Mouse (Mus musculus): ENCODE measurements at regions not wholly inside any gene's neighbourhood (a gene's known extent, or its start where the extent isn't known, plus 50 kb on each side); places are given as distances from the start of the nearest gene placed in this dataset.

GRCm38 (mm10) chr8:12137496-12137895, 141.1 kb upstream of the A230072I06Rik start:
- no peak overlapping the region for H3ac ChIP-seq (ENCODE audit: control insufficient read depth, insufficient read length, low read depth)
- TF ChIP-seq MAX (IDR thresholded peaks at IDR 0.05) (no peak), FOSL1 (IDR thresholded peaks at IDR 0.05; ENCODE audit: insufficient read depth, low read length, poor library complexity, severe bottlenecking) (no peak), CEBPB (IDR thresholded peaks at IDR 0.05; ENCODE audit: low read depth) (no peak), MYOG (IDR thresholded peaks at IDR 0.05; ENCODE audit: control insufficient read depth, extremely low read depth, insufficient read length) (no peak), CTCF (IDR thresholded peaks at IDR 0.05; ENCODE audit: control insufficient read depth, insufficient read depth, insufficient read length) (no peak), USF1 (IDR thresholded peaks at IDR 0.05; ENCODE audit: low read depth) (no peak), MYOD1 (IDR thresholded peaks at IDR 0.05; ENCODE audit: control insufficient read depth, insufficient read length, low read depth) (no peak)
- no peak overlapping the region for H3K4me3 ChIP-seq (ENCODE audit: insufficient read depth, poor library complexity, severe bottlenecking)
- H3K27me3 ChIP-seq (ENCODE audit: control insufficient read depth, insufficient read depth, insufficient read length): peaks cover 8% of the 10 kb centered on the region
- H3K79me3 ChIP-seq (ENCODE audit: low read depth): no peaks in the 10 kb centered on the region
- H3K79me2 ChIP-seq (ENCODE audit: control insufficient read depth, insufficient read depth): no peaks in the 10 kb centered on the region
- no peaks in the 10 kb centered on the region for H3K36me3 ChIP-seq (ENCODE audit: control insufficient read depth, insufficient read depth)

GRCm38 (mm10) chr8:12137913-12138312, 140.7 kb upstream of the A230072I06Rik start:
- H3K27me3 ChIP-seq (ENCODE audit: control insufficient read depth, insufficient read depth, insufficient read length): peaks cover 8% of the 10 kb centered on the region
- H3K79me2 ChIP-seq (ENCODE audit: control insufficient read depth, insufficient read depth): no peaks in the 10 kb centered on the region
- TF ChIP-seq USF1 (IDR thresholded peaks at IDR 0.05; ENCODE audit: low read depth): no peak
- no peak for TF ChIP-seq MAX (IDR thresholded peaks at IDR 0.05)
- TF ChIP-seq CTCF (IDR thresholded peaks at IDR 0.05; ENCODE audit: control insufficient read depth, insufficient read depth, insufficient read length): no peak
- TF ChIP-seq FOSL1 (IDR thresholded peaks at IDR 0.05; ENCODE audit: insufficient read depth, low read length, poor library complexity, severe bottlenecking): no peak
- no peak overlapping the region for H3ac ChIP-seq (ENCODE audit: control insufficient read depth, insufficient read length, low read depth)
- no peak overlapping the region for H3K4me3 ChIP-seq (ENCODE audit: insufficient read depth, poor library complexity, severe bottlenecking)
- no peaks in the 10 kb centered on the region for H3K36me3 ChIP-seq (ENCODE audit: control insufficient read depth, insufficient read depth)
- H3K79me3 ChIP-seq (ENCODE audit: low read depth): no peaks in the 10 kb centered on the region

GRCm38 (mm10) chr8:12151679-12152078, 126.9 kb upstream of the A230072I06Rik start:
- H3K79me3 ChIP-seq (ENCODE audit: low read depth): no peaks in the 10 kb centered on the region
- TF ChIP-seq MYOG (IDR thresholded peaks at IDR 0.05; ENCODE audit: control insufficient read depth, extremely low read depth, insufficient read length) (no peak), FOSL1 (IDR thresholded peaks at IDR 0.05; ENCODE audit: insufficient read depth, low read length, poor library complexity, severe bottlenecking) (no peak), CEBPB (IDR thresholded peaks at IDR 0.05; ENCODE audit: low read depth) (no peak), MYOD1 (IDR thresholded peaks at IDR 0.05; ENCODE audit: control insufficient read depth, insufficient read length, low read depth) (no peak), CTCF (IDR thresholded peaks at IDR 0.05; ENCODE audit: control insufficient read depth, insufficient read depth, insufficient read length) (no peak)
- H3K4me3 ChIP-seq (ENCODE audit: insufficient read depth, poor library complexity, severe bottlenecking): no peak overlapping the region
- H3K36me3 ChIP-seq (ENCODE audit: control insufficient read depth, insufficient read depth): no peaks in the 10 kb centered on the region
- no peaks in the 10 kb centered on the region for H3K79me2 ChIP-seq (ENCODE audit: control insufficient read depth, insufficient read depth)
- no peak overlapping the region for H3ac ChIP-seq (ENCODE audit: control insufficient read depth, insufficient read length, low read depth)
- H3K27me3 ChIP-seq (ENCODE audit: control insufficient read depth, insufficient read depth, insufficient read length): peaks cover 3% of the 10 kb centered on the region

- peaks cover 3% of the 10 kb centered on the region for H3K27me3 ChIP-seq (ENCODE audit: control insufficient read depth, insufficient read depth, insufficient read length)
Measured at GRCm38 (mm10) chr8:12152825-12153224, 125.8 kb upstream of the A230072I06Rik start.

GRCm38 (mm10) chr8:12156893-12157292, 121.7 kb upstream of the A230072I06Rik start:
- Histone ChIP-seq H3K4me3 (ENCODE audit: insufficient read depth, poor library complexity, severe bottlenecking) (no peak overlapping the region), H3K27me3 (ENCODE audit: control insufficient read depth, insufficient read depth, insufficient read length) (peaks cover 13% of the 10 kb centered on the region), H3K79me2 (ENCODE audit: control insufficient read depth, insufficient read depth) (no peaks in the 10 kb centered on the region), H3K79me3 (ENCODE audit: low read depth) (no peaks in the 10 kb centered on the region), H3K36me3 (ENCODE audit: control insufficient read depth, insufficient read depth) (no peaks in the 10 kb centered on the region), H3ac (ENCODE audit: control insufficient read depth, insufficient read length, low read depth) (no peak overlapping the region)
- no peak for TF ChIP-seq CTCF (IDR thresholded peaks at IDR 0.05; ENCODE audit: control insufficient read depth, insufficient read depth, insufficient read length)
- no peak for TF ChIP-seq FOSL1 (IDR thresholded peaks at IDR 0.05; ENCODE audit: insufficient read depth, low read length, poor library complexity, severe bottlenecking)
- TF ChIP-seq USF1 (IDR thresholded peaks at IDR 0.05; ENCODE audit: low read depth): no peak
- TF ChIP-seq MAX (IDR thresholded peaks at IDR 0.05): no peak
- TF ChIP-seq CEBPB (IDR thresholded peaks at IDR 0.05; ENCODE audit: low read depth): no peak

More at GRCm38 (mm10) chr8:12152825-12153224, 125.8 kb upstream of the A230072I06Rik start:
- Histone ChIP-seq H3K36me3 (ENCODE audit: control insufficient read depth, insufficient read depth) (no peaks in the 10 kb centered on the region), H3K79me2 (ENCODE audit: control insufficient read depth, insufficient read depth) (no peaks in the 10 kb centered on the region), H3K79me3 (ENCODE audit: low read depth) (no peaks in the 10 kb centered on the region), H3ac (ENCODE audit: control insufficient read depth, insufficient read length, low read depth) (no peak overlapping the region), H3K4me3 (ENCODE audit: insufficient read depth, poor library complexity, severe bottlenecking) (no peak overlapping the region)
- TF ChIP-seq MYOD1 (IDR thresholded peaks at IDR 0.05; ENCODE audit: control insufficient read depth, insufficient read length, low read depth) (no peak), MYOG (IDR thresholded peaks at IDR 0.05; ENCODE audit: control insufficient read depth, extremely low read depth, insufficient read length) (no peak), CTCF (IDR thresholded peaks at IDR 0.05; ENCODE audit: control insufficient read depth, insufficient read depth, insufficient read length) (no peak), MAX (IDR thresholded peaks at IDR 0.05) (no peak), FOSL1 (IDR thresholded peaks at IDR 0.05; ENCODE audit: insufficient read depth, low read length, poor library complexity, severe bottlenecking) (no peak)

- Histone ChIP-seq H3K27me3 (ENCODE audit: control insufficient read depth, insufficient read depth, insufficient read length) (peaks cover 16% of the 10 kb centered on the region), H3K4me3 (ENCODE audit: insufficient read depth, poor library complexity, severe bottlenecking) (no peak overlapping the region), H3K36me3 (ENCODE audit: control insufficient read depth, insufficient read depth) (no peaks in the 10 kb centered on the region), H3ac (ENCODE audit: control insufficient read depth, insufficient read length, low read depth) (no peak overlapping the region), H3K79me2 (ENCODE audit: control insufficient read depth, insufficient read depth) (no peaks in the 10 kb centered on the region), H3K79me3 (ENCODE audit: low read depth) (no peaks in the 10 kb centered on the region)
- no peak for TF ChIP-seq CTCF (IDR thresholded peaks at IDR 0.05; ENCODE audit: control insufficient read depth, insufficient read depth, insufficient read length)
- no peak for TF ChIP-seq MYOG (IDR thresholded peaks at IDR 0.05; ENCODE audit: control insufficient read depth, extremely low read depth, insufficient read length)
- TF ChIP-seq FOSL1 (IDR thresholded peaks at IDR 0.05; ENCODE audit: insufficient read depth, low read length, poor library complexity, severe bottlenecking): no peak
- TF ChIP-seq MAX (IDR thresholded peaks at IDR 0.05): no peak
Measured at GRCm38 (mm10) chr8:12158188-12158587, 120.4 kb upstream of the A230072I06Rik start.
